20 mouse cellular contexts compared by ENCODE assay signal in genomic region chr9:90262063-90262462, GRCm38 (mm10). TPM values are rescaled to one million over a fixed set of nuclear protein-coding genes. Genes with fewer than 3 reads are reported as not detected.
DNase-seq lines count a peak whose midpoint lies in the region; ATAC-seq lines count a peak whose summit lies in the region.
"Had no signal": no experiment of that assay in that cellular context is flagged by ENCODE, and none has a peak within 500 bp of the region (broad histone marks: within the 10 kb centered on the region; RNA-seq: fewer than 3 reads in every experiment).

No protein-coding gene starts in this region.

- no peaks in the 10 kb centered on the region for H3K9me3 ChIP-seq in heart, embryonic 10.5 days
- no peaks in the 10 kb centered on the region for H3K9me3 ChIP-seq in intestine, embryonic 16.5 days (ENCODE audit: control insufficient read depth, low read length)
- H3K9me3 ChIP-seq in liver, embryonic 13.5 days (replicated peaks), result no peaks in the 10 kb centered on the region
- H3K9me3 ChIP-seq in neural tube, embryonic 15.5 days (replicated peaks), result no peaks in the 10 kb centered on the region
- no peaks in the 10 kb centered on the region for H3K9me3 ChIP-seq in embryonic facial prominence, embryonic 10.5 days
- H3K9me3 ChIP-seq: embryonic facial prominence, embryonic 15.5 days; hindbrain, embryonic 12.5 days; midbrain, embryonic 15.5 days had no signal

- DNase-seq in heart, embryonic 10.5 days (ENCODE audit: low spot score), result no peak
- DNase-seq in heart, postnatal 36 days, result no peak
- peak; percentile 70 for DNase-seq in R1 (ENCODE audit: low read depth, low spot score)
- no peak for DNase-seq in liver, embryonic 13.5 days
- DNase-seq in adrenal gland, postnatal 4 days (ENCODE audit: low spot score in 2 of 2), result no peak
- no peak for DNase-seq in embryonic facial prominence, embryonic 10.5 days (ENCODE audit: low spot score)
- DNase-seq: adrenal gland, postnatal 36 days; cerebellum, adult 18-20 months; gastrocnemius, adult 2 months; kidney, adult 2 months; layer of hippocampus, adult 9-11 months had no signal

- H3K9ac ChIP-seq in intestine, embryonic 16.5 days (ENCODE audit: low read depth, low read length), result no peak overlapping the region
- H3K9ac ChIP-seq in liver, embryonic 13.5 days, result peak overlapping the region; percentile 61
- H3K9ac ChIP-seq in neural tube, embryonic 15.5 days (replicated peaks), result no peak overlapping the region
- H3K9ac ChIP-seq: embryonic facial prominence, embryonic 15.5 days; hindbrain, embryonic 12.5 days; midbrain, embryonic 15.5 days had no signal

- no peaks in the 10 kb centered on the region for H3K36me3 ChIP-seq in heart, embryonic 10.5 days
- H3K36me3 ChIP-seq in intestine, embryonic 16.5 days (ENCODE audit: control insufficient read depth, insufficient read depth, low read length), result no peaks in the 10 kb centered on the region
- H3K36me3 ChIP-seq in liver, embryonic 13.5 days, result peaks cover 45% of the 10 kb centered on the region
- no peaks in the 10 kb centered on the region for H3K36me3 ChIP-seq in neural tube, embryonic 15.5 days
- no peaks in the 10 kb centered on the region for H3K36me3 ChIP-seq in embryonic facial prominence, embryonic 10.5 days (replicated peaks)
- H3K36me3 ChIP-seq: hindbrain, embryonic 12.5 days; midbrain, embryonic 15.5 days had no signal

- H3K4me2 ChIP-seq in intestine, embryonic 16.5 days (ENCODE audit: low read depth, low read length), result no peak overlapping the region
- peak overlapping the region; percentile 66 for H3K4me2 ChIP-seq in liver, embryonic 13.5 days
- no peak overlapping the region for H3K4me2 ChIP-seq in neural tube, embryonic 15.5 days
- H3K4me2 ChIP-seq: embryonic facial prominence, embryonic 15.5 days; hindbrain, embryonic 12.5 days; midbrain, embryonic 15.5 days had no signal

- no peaks in the 10 kb centered on the region for H3K27me3 ChIP-seq in heart, embryonic 10.5 days (ENCODE audit: insufficient read depth, poor library complexity, severe bottlenecking)
- H3K27me3 ChIP-seq in intestine, embryonic 16.5 days (replicated peaks; ENCODE audit: control insufficient read depth, insufficient read depth, low read length), result no peaks in the 10 kb centered on the region
- no peaks in the 10 kb centered on the region for H3K27me3 ChIP-seq in liver, embryonic 13.5 days
- H3K27me3 ChIP-seq in neural tube, embryonic 15.5 days (replicated peaks), result no peaks in the 10 kb centered on the region
- no peaks in the 10 kb centered on the region for H3K27me3 ChIP-seq in embryonic facial prominence, embryonic 10.5 days (replicated peaks; ENCODE audit: low read depth, poor library complexity, severe bottlenecking)
- H3K27me3 ChIP-seq: embryonic facial prominence, embryonic 15.5 days; hindbrain, embryonic 12.5 days; midbrain, embryonic 15.5 days had no signal

- intact Hi-C loops in heart, postnatal 36 days (cut with DNase I), result loop anchor here (10.0 kb wide), 1 partner anchor 557 kb away; the partner anchor contains the start of gene Tmed3

- H3K27ac ChIP-seq in heart, embryonic 10.5 days, result peak overlapping the region; percentile 86; the same call in 1 of the 2 replicates
- H3K27ac ChIP-seq in intestine, embryonic 16.5 days (ENCODE audit: low read length), result no peak overlapping the region
- H3K27ac ChIP-seq in liver, embryonic 13.5 days, result peak overlapping the region; percentile 90
- no peak overlapping the region for H3K27ac ChIP-seq in neural tube, embryonic 15.5 days (replicated peaks)
- no peak overlapping the region for H3K27ac ChIP-seq in embryonic facial prominence, embryonic 10.5 days (replicated peaks)
- H3K27ac ChIP-seq: embryonic facial prominence, embryonic 15.5 days; hindbrain, embryonic 12.5 days; kidney, postnatal 0 days; left cerebral cortex, adult 2 months; macrophage; midbrain, embryonic 15.5 days had no signal

- H3K4me3 ChIP-seq in heart, embryonic 10.5 days, result no peak overlapping the region
- H3K4me3 ChIP-seq in intestine, embryonic 16.5 days (ENCODE audit: low read length), result no peak overlapping the region
- peak overlapping the region; percentile 33 for H3K4me3 ChIP-seq in liver, embryonic 13.5 days (replicated peaks)
- H3K4me3 ChIP-seq in neural tube, embryonic 15.5 days (replicated peaks), result no peak overlapping the region
- H3K4me3 ChIP-seq in embryonic facial prominence, embryonic 10.5 days, result no peak overlapping the region
- H3K4me3 ChIP-seq: embryonic facial prominence, embryonic 15.5 days; gastrocnemius, adult 2 months; hindbrain, embryonic 12.5 days; left cerebral cortex, adult 2 months; midbrain, embryonic 15.5 days; myocyte had no signal

- 32% methylated on average over 3 of the region's 3 CpGs for WGBS in heart, embryonic 10.5 days
- WGBS in intestine, embryonic 16.5 days, result 58% methylated on average over 3 of the region's 3 CpGs
- WGBS in liver, embryonic 13.5 days (ENCODE audit: insufficient replicate concordance), result 15% methylated on average over 3 of the region's 3 CpGs
- WGBS in neural tube, embryonic 15.5 days, result 72% methylated on average over 3 of the region's 3 CpGs
- WGBS in embryonic facial prominence, embryonic 10.5 days, result 81% methylated on average over 3 of the region's 3 CpGs

- H3K4me1 ChIP-seq in heart, embryonic 10.5 days, result peaks cover 43% of the 10 kb centered on the region
- H3K4me1 ChIP-seq in intestine, embryonic 16.5 days (ENCODE audit: control insufficient read depth, insufficient read depth, low read length), result peaks cover 37% of the 10 kb centered on the region
- peaks cover 99% of the 10 kb centered on the region for H3K4me1 ChIP-seq in liver, embryonic 13.5 days (replicated peaks)
- H3K4me1 ChIP-seq in neural tube, embryonic 15.5 days, result peaks cover 3% of the 10 kb centered on the region; the same call in 1 of the 2 replicates
- H3K4me1 ChIP-seq in embryonic facial prominence, embryonic 10.5 days, result peaks cover 15% of the 10 kb centered on the region
- H3K4me1 ChIP-seq: midbrain, embryonic 15.5 days had no signal

- ATAC-seq in intestine, embryonic 16.5 days, result peak; percentile 60
- peak; percentile 78 for ATAC-seq in liver, embryonic 13.5 days (ENCODE audit: low read depth)
- no peak for ATAC-seq in neural tube, embryonic 15.5 days (ENCODE audit: low FRiP score)
- ATAC-seq: midbrain, embryonic 15.5 days had no signal

RNA-seq across cellular contexts. Expression of gene Tbc1d2b, which starts 8.5 kb away (rescaled TPM):
- 7.2 and 8.0 TPM in 2 replicates for polyA plus RNA-seq in heart, embryonic 10.5 days (2016; fragmentation: Nextera tagmentation; extraction: Ambion mirVana)
- 10 to 100 TPM; 11.2 to 11.8 TPM for total RNA-seq in heart, postnatal 36 days (2021)
- polyA plus RNA-seq in intestine, embryonic 16.5 days (2015; fragmentation: Nextera tagmentation; extraction: Ambion mirVana), result 9.3 and 11.0 TPM in 2 replicates
- 6.5 and 8.2 TPM in 2 replicates for polyA plus RNA-seq in liver, embryonic 13.5 days (2015; fragmentation: Nextera tagmentation; extraction: Ambion mirVana)
- polyA plus RNA-seq in neural tube, embryonic 15.5 days (2015; fragmentation: Nextera tagmentation; extraction: Ambion mirVana), result 6.1 and 7.6 TPM in 2 replicates
- total RNA-seq in adrenal gland, postnatal 4 days (2021), result 10 to 100 TPM; 44.3 to 47.7 TPM
- 8.3 and 8.8 TPM in 2 replicates for polyA plus RNA-seq in embryonic facial prominence, embryonic 10.5 days (2016; fragmentation: Nextera tagmentation; extraction: Ambion mirVana)

Comparison
In these comparisons a context has a peak if more than half of its experiments do, and no peak if none do; other contexts are left out.
1. H3K27ac ChIP-seq: peak in heart, embryonic 10.5 days (single experiment) and liver, embryonic 13.5 days (single experiment); none in intestine, embryonic 16.5 days (single experiment), neural tube, embryonic 15.5 days (single experiment) and embryonic facial prominence, embryonic 10.5 days (single experiment).